12 mouse cellular contexts compared by ENCODE assay signal in genomic region chr9:56435821-56436526, GRCm38 (mm10). TPM values are rescaled to one million over a fixed set of nuclear protein-coding genes. Genes with fewer than 3 reads are reported as not detected.
DNase-seq lines count a peak whose midpoint lies in the region; ATAC-seq and TF ChIP-seq lines count a peak whose summit lies in the region.
"Had no signal": no experiment of that assay in that cellular context is flagged by ENCODE, and none has a peak within 500 bp of the region (broad histone marks: within the 10 kb centered on the region; RNA-seq: fewer than 3 reads in every experiment).

No protein-coding gene starts in this region.

- WGBS in lung, embryonic 15.5 days = 53% methylated on average over 5 of the region's 5 CpGs
- WGBS in cerebellum, adult 2 months = 9% methylated on average over 5 of the region's 5 CpGs

- TF ChIP-seq CTCF in gastrocnemius, adult 2 months (IDR thresholded peaks at IDR 0.05) = no peak
- no peak for TF ChIP-seq CTCF in cerebellum, adult 2 months (IDR thresholded peaks at IDR 0.05; ENCODE audit: borderline replicate concordance, insufficient read depth, low read depth, low read length)

- intact Hi-C loops in gastrocnemius, adult 2 months (cut with DNase I) = no loop called here
- intact Hi-C loops in gastrocnemius, postnatal 36 days (cut with DNase I) = no loop called here

- H3K27ac ChIP-seq in gastrocnemius, adult 2 months = no peak overlapping the region
- 0 out of 2 replicates have a peak overlapping the region, but pooled peaks have one; percentile 30 for H3K27ac ChIP-seq in lung, embryonic 15.5 days
- peak overlapping the region; percentile 12; the same call in 1 of the 2 replicates for H3K27ac ChIP-seq in cerebellum, adult 2 months (ENCODE audit: insufficient read depth, low read length)
- H3K27ac ChIP-seq: embryonic facial prominence, embryonic 13.5 days; hindbrain, embryonic 10.5 days had no signal

- ATAC-seq in lung, embryonic 15.5 days (ENCODE audit: borderline replicate concordance, extremely low read depth, low FRiP score, low TSS enrichment) = no peak
- ATAC-seq: intestine, embryonic 16.5 days had no signal

- no peaks in the 10 kb centered on the region for H3K4me1 ChIP-seq in lung, embryonic 15.5 days
- H3K4me1 ChIP-seq in cerebellum, adult 2 months (ENCODE audit: control insufficient read depth, insufficient read depth, low read length) = peaks cover 4% of the 10 kb centered on the region; the same call in 1 of the 2 replicates
- H3K4me1 ChIP-seq: hindbrain, embryonic 10.5 days had no signal

- no peak overlapping the region for H3K4me2 ChIP-seq in lung, embryonic 15.5 days
- H3K4me2 ChIP-seq: embryonic facial prominence, embryonic 13.5 days; heart, embryonic 12.5 days had no signal

- H3K9ac ChIP-seq in lung, embryonic 15.5 days = no peak overlapping the region
- H3K9ac ChIP-seq: embryonic facial prominence, embryonic 13.5 days; heart, embryonic 12.5 days had no signal

- no peaks in the 10 kb centered on the region for H3K27me3 ChIP-seq in lung, embryonic 15.5 days
- H3K27me3 ChIP-seq in cerebellum, adult 2 months (ENCODE audit: control insufficient read depth, insufficient read depth, low read length) = no peaks in the 10 kb centered on the region
- H3K27me3 ChIP-seq: embryonic facial prominence, embryonic 13.5 days; heart, embryonic 12.5 days had no signal

- H3K4me3 ChIP-seq in gastrocnemius, adult 2 months = no peak overlapping the region
- H3K4me3 ChIP-seq in lung, embryonic 15.5 days = no peak overlapping the region
- no peak overlapping the region for H3K4me3 ChIP-seq in cerebellum, adult 2 months (replicated peaks; ENCODE audit: insufficient read depth, low read depth, low read length)
- H3K4me3 ChIP-seq: embryonic facial prominence, embryonic 13.5 days; heart, embryonic 12.5 days; hindbrain, embryonic 10.5 days had no signal

- H3K36me3 ChIP-seq in lung, embryonic 15.5 days = no peaks in the 10 kb centered on the region
- H3K36me3 ChIP-seq: embryonic facial prominence, embryonic 13.5 days; heart, embryonic 12.5 days; hindbrain, embryonic 10.5 days had no signal

- DNase-seq in gastrocnemius, adult 2 months = peak; percentile 40
- no peak for DNase-seq in gastrocnemius, postnatal 36 days
- no peak for DNase-seq in lung, adult 18-20 months
- peak; percentile 53 to 75 for DNase-seq in cerebellum, adult 2 months
- peak; percentile 53 to 75 for DNase-seq in cerebellum, postnatal 25 days
- DNase-seq in spleen, postnatal 36 days (ENCODE audit: low spot score in 2 of 2) = no peak
- DNase-seq: kidney, postnatal 4 days had no signal

- H3K9me3 ChIP-seq in lung, embryonic 15.5 days = no peaks in the 10 kb centered on the region
- H3K9me3 ChIP-seq: embryonic facial prominence, embryonic 13.5 days; heart, embryonic 12.5 days; hindbrain, embryonic 10.5 days had no signal

- no peak for TF ChIP-seq POLR2A in cerebellum, adult 2 months (IDR thresholded peaks at IDR 0.05; ENCODE audit: borderline replicate concordance, insufficient read depth, low read length)

RNA-seq across cellular contexts. Expression of gene Hmg20a, which starts 17.6 kb away (rescaled TPM):
- 10 to 100 TPM; 14.7 to 14.8 TPM for total RNA-seq in gastrocnemius, adult 2 months (2021)
- total RNA-seq in gastrocnemius, postnatal 36 days (2021) = 10 to 100 TPM; 11.8 to 13.1 TPM
- 53.9 and 59.9 TPM in 2 replicates for polyA plus RNA-seq in lung, embryonic 15.5 days (2015; fragmentation: Nextera tagmentation; extraction: Ambion mirVana)
- 59.7 and 63.4 TPM in 2 replicates for polyA plus RNA-seq in cerebellum, adult 2 months (2012; rRNA removed)

RNA-seq across cellular contexts. Expression of gene Peak1, which starts 18.1 kb away (rescaled TPM):
- total RNA-seq in gastrocnemius, adult 2 months (2021) = 10 to 100 TPM; 10.8 to 18.2 TPM
- 10 to 100 TPM; 10.3 to 12.5 TPM for total RNA-seq in gastrocnemius, postnatal 36 days (2021)
- polyA plus RNA-seq in lung, embryonic 15.5 days (2015; fragmentation: Nextera tagmentation; extraction: Ambion mirVana) = 22.1 and 28.7 TPM in 2 replicates
- polyA plus RNA-seq in cerebellum, adult 2 months (2012; rRNA removed) = 29.8 and 32.2 TPM in 2 replicates

Comparison
In these comparisons a context has a peak if more than half of its experiments do, and no peak if none do; other contexts are left out.
1. DNase-seq: peak in gastrocnemius, adult 2 months (single experiment), cerebellum, adult 2 months (2 of 2) and cerebellum, postnatal 25 days (2 of 2); none in gastrocnemius, postnatal 36 days (0 of 2), lung, adult 18-20 months (0 of 2) and spleen, postnatal 36 days (0 of 2).